Mouse (Mus musculus) right cerebral cortex, postnatal 14 days (tissue): ENCODE results near the gene Vps53.

Experiments used
- DNase-seq: peaks from one replicate; pipeline ENCODE4 v3.0.0; 2022

Gene Vps53

GRCm38 (mm10) chr11:76106551-76107496, 72.6 kb downstream of the Vps53 start:
- no peak for DNase-seq

- no peak for DNase-seq
These were observed 78.3 kb downstream of the Vps53 start for GRCm38 (mm10) chr11:76101154-76101553.

- no peak for DNase-seq
These were observed 80.1 kb downstream of the Vps53 start for GRCm38 (mm10) chr11:76099193-76099975.

GRCm38 (mm10) chr11:76093610-76094009, 85.8 kb downstream of the Vps53 start:
- DNase-seq = no peak

GRCm38 (mm10) chr11:76089776-76090175, 89.7 kb downstream of the Vps53 start:
- no peak for DNase-seq

- no peak for DNase-seq
These were observed 90.9 kb downstream of the Vps53 start for GRCm38 (mm10) chr11:76088506-76088905.

GRCm38 (mm10) chr11:76085898-76086591, 93.4 kb downstream of the Vps53 start:
- peak; percentile 46 for DNase-seq

GRCm38 (mm10) chr11:76084943-76085342, 94.5 kb downstream of the Vps53 start:
- DNase-seq = no peak

GRCm38 (mm10) chr11:76083941-76084367, 95.5 kb downstream of the Vps53 start:
- DNase-seq = no peak

GRCm38 (mm10) chr11:76081048-76081640, 98.3 kb downstream of the Vps53 start:
- DNase-seq = no peak

- no peak for DNase-seq
These were observed 99.2 kb downstream of the Vps53 start for GRCm38 (mm10) chr11:76080293-76080692.

GRCm38 (mm10) chr11:76077341-76077740, 102.1 kb downstream of the Vps53 start:
- DNase-seq = no peak

- DNase-seq = no peak
These were observed 105.0 kb downstream of the Vps53 start for GRCm38 (mm10) chr11:76074296-76075093.

GRCm38 (mm10) chr11:76069816-76070215, 109.6 kb downstream of the Vps53 start:
- DNase-seq = no peak

GRCm38 (mm10) chr11:76066563-76067156, 112.8 kb downstream of the Vps53 start:
- DNase-seq = no peak

GRCm38 (mm10) chr11:76065521-76066095, 113.8 kb downstream of the Vps53 start:
- DNase-seq = no peak

GRCm38 (mm10) chr11:76064411-76064810, 115.0 kb downstream of the Vps53 start:
- DNase-seq = no peak

GRCm38 (mm10) chr11:76060906-76061305, 118.5 kb downstream of the Vps53 start:
- DNase-seq = no peak

- no peak for DNase-seq
These were observed 119.5 kb downstream of the Vps53 start for GRCm38 (mm10) chr11:76059971-76060370.

GRCm38 (mm10) chr11:76056487-76056886, 123.0 kb downstream of the Vps53 start:
- DNase-seq = no peak

GRCm38 (mm10) chr11:76052496-76052895, 127.0 kb downstream of the Vps53 start:
- no peak for DNase-seq
